Mouse (Mus musculus) thymus, postnatal 14 days (tissue): ENCODE data around the gene Nhlrc3.

Experiments used
- DNase-seq: peaks from one replicate; pipeline ENCODE4 v3.0.0; 2021

Gene Nhlrc3

DNA sequence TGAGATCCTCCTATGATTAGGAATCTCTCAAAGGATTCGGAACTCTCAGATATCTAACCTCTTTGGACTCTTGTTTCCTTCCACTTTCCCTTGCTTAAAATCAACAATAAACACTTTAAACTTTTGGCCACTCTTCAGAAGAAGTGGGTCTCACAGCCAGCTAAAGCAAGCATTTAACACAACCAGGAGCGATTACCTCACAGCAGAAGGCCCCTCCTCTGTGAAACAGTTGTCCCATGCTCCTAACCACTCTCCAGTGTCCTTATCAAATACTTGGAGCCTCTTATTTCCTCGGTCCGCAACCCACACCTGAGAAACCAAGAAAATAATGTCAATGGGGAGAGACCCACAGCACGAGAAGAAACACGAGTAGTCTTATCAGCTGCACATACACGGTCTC, 9.8 kb downstream of the Nhlrc3 start:
- DNase-seq = no peak

DNA sequence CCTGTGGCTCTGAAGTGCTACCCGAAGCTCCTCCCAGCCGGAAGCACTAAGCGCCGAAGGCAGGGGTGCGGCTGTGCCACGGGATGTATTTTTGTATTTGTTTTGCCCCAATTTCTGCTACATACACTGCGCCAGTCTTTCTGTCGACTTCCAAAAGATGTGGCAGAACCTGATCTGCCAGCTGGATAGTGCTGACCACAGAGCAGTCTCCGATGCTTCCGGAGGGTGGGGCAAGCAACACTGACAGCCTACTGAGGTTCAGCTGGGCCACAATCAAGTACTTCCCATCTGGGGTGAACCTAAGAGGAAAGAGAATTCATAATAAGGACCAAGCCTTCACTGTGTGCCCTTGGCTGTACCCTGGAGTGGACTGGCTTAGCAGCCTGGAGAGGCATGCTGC, 10.8 kb downstream of the Nhlrc3 start:
- no peak for DNase-seq

DNA sequence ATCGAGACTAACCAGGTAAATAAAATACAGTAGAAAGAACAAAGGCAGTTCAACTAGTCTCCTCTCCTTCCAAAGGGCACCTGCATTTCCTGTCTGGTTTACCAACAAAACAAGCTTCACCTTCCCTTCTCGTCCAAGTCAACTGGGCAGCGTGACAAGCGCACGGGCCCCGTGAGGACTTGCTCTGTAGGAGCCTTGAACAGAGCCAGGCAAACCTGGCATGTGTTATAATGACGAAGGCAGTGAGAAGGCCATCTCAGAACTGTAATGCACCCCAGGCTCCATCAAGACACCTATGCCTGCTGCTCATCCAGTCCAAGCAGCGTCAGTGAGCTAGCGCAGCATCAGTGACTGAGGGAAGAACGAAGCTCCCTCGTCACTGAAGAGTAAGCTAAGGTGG, 12.5 kb downstream of the Nhlrc3 start:
- DNase-seq = no peak

DNA sequence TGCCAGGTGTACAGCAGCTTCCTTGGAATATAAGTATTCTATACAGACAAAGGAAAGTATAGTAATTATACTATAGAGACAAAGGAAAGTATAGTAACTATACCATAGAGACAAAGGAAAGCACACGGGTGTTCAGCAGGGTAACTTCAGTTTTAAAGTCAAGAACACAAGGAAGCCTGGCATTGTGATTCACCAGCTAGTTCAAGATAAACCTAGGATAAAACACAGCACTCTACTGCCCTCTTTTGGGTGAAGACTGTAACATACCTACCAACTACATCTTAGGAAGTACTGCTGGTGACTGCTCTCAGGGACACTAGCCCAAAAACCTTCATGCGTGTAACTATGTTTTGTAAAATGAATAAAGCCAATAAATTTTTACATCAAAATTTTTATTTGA, 14.9 kb downstream of the Nhlrc3 start:
- peak; percentile 50 for DNase-seq

DNA sequence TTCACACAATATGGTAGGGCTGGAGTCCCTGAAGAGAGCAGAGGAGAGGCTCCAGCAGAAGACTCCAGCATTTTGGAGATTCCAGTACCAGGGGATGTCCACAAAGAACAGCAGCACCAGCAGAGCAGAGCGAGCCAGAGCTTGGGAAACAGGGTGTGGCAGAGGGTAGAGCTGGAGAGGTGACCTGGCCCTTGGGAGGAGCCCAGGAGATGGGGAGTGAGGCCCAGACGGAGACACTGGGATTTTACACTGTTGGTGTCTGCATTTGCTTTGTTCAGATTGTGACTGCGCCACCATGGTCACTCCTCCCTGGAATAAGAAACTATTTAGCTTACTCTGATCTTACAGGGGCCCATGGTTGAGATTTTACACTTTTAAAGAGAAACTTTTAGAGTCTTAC, 16.3 kb downstream of the Nhlrc3 start:
- no peak for DNase-seq

DNA sequence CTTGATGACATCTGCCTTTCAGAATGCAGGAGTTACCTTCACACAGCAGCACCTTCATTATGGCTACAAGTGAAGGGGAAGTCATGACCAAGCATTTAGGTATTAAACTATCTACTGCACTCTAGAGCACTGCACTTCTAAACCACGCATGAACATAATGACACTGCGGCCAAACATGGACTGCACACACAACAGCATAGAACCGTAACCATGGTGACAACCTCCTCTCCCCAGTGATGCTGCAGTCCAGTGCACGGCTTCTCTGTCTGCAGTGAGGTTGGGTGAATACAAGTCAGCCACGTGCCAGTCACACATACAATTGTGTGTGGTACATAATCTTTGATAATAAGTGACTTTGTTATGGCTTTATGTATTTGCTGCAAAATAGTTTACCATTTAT, 17.6 kb downstream of the Nhlrc3 start:
- no peak for DNase-seq

DNA sequence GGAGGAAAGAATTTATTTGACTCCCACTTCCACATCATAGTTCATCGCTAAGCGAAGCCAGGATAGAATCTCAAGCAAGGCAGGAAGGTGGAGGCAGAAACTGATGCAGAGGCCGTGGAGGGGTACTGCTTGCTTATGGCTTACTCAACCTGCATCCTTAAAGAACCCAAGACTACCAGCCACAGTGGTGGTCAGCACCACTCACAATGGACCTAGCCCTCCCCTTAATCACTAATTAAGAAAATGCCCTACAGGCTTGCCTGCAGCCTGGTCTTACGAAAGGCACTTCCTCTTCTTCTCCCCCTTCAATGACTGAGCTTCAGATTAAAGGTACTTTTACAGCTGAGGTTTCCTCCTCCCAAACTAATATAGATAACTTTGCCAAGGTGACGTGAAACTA, 26.6 kb downstream of the Nhlrc3 start:
- DNase-seq = no peak

DNA sequence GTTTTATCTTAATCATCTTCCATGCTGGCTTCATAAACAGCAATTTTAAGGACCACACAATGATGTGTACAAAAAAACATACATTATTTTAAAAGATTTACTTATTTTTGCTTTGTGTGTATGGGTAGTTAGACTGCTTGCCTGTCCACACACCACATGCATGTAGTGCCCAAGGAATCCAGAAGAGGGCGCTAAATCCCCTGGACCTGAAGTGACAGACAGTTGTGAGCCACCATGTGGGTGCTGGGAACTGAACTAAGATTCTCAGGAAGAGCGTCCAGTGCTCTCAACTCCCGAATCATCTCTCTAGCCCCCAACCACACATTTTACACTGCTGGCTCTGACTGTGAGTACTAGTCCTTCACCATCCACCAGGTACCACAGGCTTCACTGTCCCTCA, 28.5 kb downstream of the Nhlrc3 start:
- DNase-seq = no peak

DNA sequence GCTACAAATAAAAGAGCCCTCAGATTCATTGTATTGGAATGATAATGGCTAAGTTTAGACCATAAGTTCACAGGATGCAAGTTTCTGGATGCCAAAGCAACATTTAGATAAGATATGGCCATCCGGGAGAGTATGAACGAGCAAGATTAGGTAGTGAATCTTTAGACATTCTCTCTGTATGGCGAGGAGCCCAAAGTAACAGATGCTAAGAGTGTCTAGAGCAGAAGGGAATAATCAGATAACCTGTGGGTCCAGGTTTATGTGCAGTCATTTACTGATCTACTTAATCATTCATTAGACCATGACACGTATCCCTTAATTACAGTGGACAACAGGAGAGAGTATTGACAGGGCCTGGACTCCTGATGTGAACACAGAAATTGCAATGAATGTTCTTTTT, 39.6 kb downstream of the Nhlrc3 start:
- DNase-seq = no peak

DNA sequence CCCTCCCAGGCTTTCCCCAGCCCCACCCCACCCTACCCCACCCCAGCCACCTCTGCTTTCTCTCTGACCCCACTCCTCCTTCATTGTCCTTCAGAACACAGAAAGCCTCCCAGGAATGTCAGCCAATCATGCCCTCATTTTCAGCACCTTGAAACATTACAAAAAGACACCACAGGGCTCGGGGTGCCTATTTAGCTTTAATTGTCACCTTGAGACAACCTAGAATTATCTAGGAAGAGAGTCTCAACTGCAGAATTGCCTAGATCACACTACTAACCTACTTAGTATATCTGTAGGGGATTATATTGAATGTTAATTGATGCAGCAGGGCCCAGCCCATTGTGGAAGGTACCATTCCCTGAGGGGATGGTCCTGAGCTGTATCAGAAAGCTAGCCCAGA, 40.4 kb downstream of the Nhlrc3 start:
- no peak for DNase-seq

DNA sequence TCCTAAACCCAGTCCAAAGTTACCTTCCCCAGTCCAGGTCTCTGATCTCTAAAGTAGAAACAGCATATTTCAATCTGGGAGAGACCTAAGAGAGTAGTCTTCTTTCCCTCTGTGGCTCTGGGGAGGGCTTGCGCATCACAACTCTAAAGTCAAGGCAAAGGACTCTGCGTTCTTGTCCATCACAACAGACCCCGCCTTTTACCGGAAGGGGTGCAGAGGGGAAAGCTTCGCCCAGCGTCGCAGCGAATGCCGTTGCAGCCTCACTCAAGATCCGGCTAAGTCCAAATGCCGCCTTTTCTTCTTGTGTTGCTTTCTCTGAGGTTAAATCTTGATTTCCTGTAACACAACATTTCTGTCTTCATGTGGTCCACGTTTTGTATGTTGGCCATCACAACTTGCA, 41.5 kb downstream of the Nhlrc3 start:
- DNase-seq = no peak

DNA sequence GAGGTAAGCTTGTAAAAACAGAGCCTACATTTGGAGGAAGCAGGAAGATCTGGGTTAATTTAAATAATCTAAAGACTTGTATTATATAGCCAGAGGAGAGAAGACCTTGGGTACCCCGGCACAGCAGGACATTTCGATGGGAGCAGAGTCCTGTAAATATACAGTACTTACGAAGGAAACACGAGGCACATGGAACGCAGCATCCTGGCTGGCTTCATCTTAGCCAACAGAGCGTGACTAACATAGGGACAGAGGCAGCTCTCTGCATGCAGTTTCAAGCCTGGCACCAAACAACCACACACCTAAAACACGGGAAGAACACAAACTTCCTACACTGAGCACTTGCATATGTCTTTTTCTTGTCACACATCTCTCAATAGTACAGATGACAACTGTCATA, 45.4 kb downstream of the Nhlrc3 start:
- no peak for DNase-seq

DNA sequence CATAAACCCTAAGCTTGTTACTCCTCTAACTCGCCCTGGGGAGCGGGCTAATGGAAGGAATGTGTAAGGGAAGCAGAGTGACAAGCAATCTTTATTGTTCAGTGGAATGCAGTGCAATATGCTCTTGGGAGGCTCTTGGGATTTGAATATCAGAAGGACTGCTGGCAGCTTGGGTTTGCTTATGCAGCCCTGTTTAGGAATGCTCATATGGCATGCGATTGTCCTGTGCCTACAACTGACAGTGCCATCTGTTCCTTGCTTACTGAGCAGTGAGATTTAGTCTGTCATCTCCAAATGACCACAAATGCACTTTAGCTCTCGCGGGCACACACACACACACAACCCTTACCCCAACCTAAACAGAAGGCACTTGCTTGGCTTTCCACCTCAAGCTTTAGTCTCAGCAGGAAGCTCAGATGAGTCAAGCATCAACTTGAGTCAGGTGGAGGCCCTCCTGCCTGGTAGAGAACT, 47.1 kb downstream of the Nhlrc3 start:
- DNase-seq = no peak

DNA sequence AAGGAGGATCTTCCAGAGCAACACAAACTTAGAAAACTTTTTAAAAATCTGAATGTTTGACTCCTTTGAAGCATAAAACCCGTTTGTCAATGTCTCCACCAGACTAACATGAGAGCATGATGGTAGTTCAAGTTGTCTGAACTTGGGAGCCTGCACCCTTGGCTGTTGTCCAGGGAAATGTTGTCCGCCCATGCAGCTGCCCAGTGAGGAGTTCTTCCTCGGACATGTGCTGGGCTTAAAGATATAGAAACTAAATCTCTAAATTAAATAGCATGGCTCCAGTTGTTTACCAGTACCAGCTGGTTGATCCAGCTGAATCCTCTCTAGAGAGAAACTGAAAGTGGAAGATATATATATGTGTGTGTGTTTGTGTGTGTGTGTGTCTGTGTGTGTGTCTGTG, 49.2 kb downstream of the Nhlrc3 start:
- no peak for DNase-seq

DNA sequence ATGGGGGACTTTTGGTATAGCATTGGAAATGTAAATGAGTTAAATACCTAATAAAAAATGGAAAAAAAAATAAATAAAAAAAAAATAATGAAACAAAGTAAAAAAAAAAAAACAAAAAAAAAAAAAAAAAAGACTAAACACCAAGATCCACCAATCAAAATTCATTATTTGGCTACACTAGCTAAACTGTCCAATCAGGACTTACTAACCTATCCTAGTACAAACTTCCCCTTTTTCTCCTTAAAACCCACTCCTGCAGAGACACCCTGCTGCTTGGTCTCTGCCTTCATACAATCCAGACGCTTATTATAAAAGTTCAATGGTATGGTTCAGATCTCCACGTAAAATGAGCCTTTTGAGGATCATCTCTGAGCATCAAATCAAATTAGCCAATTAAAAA, 49.7 kb downstream of the Nhlrc3 start:
- DNase-seq = no peak

DNA sequence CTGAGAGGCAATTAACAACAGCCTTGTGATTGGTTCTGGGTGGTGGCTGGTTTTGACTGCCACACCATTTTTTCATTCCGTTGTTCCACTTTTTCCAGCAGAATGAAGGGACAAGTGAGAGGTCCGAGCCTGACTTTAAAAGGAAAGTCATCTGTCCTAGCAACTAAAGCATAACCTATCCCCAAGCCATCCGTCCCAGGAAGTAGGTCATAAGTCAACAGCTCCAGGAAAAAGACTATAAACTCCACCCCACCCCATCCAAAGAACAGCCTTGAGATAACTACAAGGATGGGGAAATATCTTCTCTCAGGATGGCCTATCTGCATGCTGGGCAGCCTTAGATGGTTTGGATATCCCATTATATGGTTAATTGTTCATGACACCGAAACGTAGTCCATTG, 50.9 kb downstream of the Nhlrc3 start:
- no peak for DNase-seq

DNA sequence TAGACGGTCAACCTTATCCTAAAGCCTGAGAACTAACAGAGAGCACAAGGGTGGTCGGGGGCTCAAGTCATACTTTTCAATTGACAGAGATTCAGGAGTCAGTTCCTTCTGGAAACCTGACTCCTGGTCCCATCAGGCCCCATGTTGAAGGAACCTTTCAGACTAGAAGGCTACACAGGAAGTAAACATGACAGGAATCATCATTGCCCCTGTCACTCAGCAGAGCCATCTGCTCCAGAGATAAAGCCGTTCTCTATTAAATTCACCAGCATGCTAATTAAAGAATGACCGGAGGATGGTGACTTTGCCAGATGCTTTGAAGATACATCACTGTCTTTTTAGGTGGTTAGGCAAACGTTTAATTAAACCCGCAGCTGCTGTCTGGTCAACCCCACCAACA, 53.1 kb downstream of the Nhlrc3 start:
- no peak for DNase-seq

DNA sequence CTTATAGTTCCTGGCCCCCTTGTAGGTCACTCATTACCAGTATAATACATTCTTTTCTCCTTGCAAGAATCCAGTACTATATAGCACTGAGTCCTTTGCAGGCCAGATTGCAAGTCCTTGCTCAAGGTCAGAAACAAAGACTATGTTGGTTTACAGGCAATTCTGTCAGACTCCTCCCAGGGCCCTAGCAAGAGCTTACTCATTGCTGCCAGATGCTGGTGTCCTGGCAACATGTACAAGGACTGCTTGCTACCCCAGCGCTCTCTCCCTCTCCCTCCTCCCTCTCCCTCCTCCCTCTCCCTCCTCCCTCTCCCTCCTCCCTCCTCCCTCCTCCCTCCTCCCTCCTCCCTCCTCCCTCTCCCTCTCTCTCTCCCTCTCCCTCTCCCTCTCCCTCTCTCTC, 56.0 kb downstream of the Nhlrc3 start:
- DNase-seq = no peak
